Mouse (Mus musculus): Measurements from ENCODE around the gene Srgap1.
"Not testable (repeated sequence)": the region's sequence is repeated elsewhere in the genome, so short reads cannot be mapped to it uniquely, and the experiment has no call there.

DNA sequence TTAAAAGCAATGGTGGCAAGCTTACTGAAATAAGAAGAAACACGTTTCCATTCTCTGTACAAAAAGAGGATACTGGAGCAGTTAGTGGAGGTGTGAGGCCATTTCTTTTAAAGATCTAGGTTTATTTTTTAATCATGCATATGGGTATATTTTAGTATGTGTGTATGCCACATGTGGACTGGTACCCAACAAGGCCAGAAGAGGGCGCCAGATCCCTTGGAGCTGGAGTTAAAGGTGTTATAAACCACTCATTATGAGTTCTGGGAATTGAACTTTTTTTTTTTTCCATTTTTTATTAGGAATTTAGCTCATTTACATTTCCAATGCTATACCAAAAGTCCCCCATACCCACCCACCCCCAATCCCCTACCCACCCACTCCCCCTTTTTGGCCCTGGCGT, 279.8 kb downstream of the Srgap1 start:
- not testable (repeated sequence) for TF ChIP-seq CTCF (IDR thresholded peaks at IDR 0.05; ENCODE audit: low read depth, low read length); GATA1 (IDR thresholded peaks at IDR 0.05; ENCODE audit: borderline replicate concordance, low read length)

Data from G1E (cell line).